Mouse (Mus musculus) MN1 (cell line): Measurements from ENCODE around the gene Hfe.

Experiments
- DNase-seq: peaks from one replicate; pipeline ENCODE4 v3.0.0-alpha.2; 2016; ENCODE audit warnings: low spot score

Hfe gene

DNA sequence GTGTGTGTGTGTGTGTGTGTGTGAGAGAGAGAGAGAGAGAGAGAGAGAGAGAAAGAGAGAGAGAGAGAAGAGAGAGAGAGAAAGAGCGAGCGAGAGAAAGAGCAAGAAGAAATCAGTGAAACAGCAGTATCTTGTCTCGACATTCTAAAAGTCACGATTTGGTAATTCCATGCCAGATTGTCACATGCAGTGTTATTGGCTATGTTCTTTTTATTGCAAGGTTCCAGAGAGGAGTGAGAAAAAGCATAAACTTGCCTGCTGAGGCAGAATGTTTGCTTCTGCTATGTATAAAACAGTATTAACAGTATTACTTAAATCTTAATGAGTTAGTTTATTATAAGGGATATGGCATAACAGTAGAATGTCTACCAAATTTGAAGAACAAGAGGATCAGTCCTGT, 24.7 kb downstream of the Hfe start:
- peak; percentile 27 for DNase-seq

DNA sequence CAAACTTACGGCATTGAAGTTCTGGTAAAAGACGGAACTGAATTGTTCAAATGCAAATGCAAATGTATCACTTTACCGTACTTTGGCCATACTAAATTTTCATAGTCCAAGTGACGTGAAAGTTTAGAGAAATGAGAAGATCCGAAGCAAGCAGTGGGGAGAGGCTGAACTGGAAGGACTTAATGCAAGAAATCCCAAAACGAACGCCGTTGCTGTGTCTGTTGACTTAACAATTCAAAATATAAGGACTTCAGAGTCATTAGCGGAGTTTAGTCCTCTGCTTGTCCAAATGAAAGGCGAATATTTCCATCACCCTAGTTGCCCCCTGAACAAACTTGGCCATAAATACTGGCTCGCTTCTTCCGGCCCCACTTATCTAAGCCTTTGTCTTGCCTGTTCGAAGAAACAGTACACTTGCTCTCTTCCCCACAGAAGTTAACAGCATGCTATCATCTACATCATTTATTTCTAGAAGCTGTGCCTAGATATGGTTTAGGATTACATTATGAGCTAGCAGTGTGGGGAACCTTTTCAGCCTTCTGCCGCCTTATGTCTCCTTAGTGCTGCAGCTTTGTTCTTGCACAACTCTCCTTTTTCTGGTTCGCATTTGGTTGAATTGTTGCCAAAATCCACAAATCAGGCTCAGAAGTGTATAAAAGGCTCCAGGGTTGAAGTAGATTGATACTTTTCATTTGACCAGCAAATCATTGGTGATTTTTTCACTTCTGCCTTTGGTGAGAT, 25.4 kb downstream of the Hfe start:
- peak; percentile 45 for DNase-seq

DNA sequence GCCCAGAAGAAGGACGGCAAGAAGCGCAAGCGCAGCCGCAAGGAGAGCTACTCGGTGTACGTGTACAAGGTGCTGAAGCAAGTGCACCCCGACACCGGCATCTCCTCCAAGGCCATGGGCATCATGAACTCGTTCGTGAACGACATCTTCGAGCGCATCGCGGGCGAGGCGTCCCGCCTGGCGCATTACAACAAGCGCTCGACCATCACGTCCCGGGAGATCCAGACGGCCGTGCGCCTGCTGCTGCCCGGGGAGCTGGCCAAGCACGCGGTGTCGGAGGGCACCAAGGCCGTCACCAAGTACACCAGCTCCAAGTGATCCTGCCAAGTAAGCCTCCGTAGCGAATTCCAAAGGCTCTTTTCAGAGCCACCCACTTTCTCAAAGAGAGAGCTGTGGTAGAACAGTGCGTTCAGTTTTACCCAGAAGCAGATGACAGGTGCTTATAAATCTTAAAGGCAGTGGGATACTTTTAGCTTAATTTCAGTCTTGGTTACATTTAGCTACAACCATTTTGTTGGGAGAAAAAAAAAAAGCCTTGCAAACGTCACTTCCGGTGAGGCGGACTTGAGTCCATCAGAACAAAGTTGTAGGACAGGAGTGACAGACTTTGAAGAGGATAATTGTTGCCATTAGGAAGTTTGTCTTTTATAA, 26.2 kb downstream of the Hfe start:
- peak; percentile 83 for DNase-seq

DNA sequence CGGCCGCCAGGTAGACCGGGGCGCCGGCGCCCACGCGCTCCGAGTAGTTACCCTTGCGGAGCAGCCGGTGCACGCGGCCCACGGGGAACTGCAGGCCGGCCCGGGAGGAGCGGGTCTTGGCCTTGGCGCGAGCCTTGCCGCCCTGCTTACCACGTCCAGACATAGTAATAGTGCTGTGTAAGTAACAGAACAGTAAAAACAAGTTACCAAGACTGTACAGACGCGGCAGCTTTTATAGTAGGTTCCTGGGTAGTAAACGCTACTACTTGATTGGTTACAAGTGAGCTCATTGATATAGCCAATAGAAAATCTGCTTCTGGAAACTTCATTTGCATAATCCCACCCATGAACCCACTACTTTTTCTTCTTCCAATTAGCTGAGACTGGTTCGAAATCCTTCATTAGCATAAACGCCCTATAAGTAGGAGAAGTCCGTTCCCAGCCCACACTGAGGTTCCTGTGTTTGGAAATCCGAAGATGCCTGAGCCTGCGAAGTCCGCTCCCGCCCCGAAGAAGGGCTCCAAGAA, 26.8 kb downstream of the Hfe start, which contains the start of the genes Hist1h2ac and Hist1h2bc:
Gene Hist1h2ac (minus strand): TSS at position 194 of the 527 bp plus-strand sequence.
Gene Hist1h2bc (plus strand): TSS at position 445 of the 527 bp plus-strand sequence.
- peak; percentile 95 for DNase-seq

DNA sequence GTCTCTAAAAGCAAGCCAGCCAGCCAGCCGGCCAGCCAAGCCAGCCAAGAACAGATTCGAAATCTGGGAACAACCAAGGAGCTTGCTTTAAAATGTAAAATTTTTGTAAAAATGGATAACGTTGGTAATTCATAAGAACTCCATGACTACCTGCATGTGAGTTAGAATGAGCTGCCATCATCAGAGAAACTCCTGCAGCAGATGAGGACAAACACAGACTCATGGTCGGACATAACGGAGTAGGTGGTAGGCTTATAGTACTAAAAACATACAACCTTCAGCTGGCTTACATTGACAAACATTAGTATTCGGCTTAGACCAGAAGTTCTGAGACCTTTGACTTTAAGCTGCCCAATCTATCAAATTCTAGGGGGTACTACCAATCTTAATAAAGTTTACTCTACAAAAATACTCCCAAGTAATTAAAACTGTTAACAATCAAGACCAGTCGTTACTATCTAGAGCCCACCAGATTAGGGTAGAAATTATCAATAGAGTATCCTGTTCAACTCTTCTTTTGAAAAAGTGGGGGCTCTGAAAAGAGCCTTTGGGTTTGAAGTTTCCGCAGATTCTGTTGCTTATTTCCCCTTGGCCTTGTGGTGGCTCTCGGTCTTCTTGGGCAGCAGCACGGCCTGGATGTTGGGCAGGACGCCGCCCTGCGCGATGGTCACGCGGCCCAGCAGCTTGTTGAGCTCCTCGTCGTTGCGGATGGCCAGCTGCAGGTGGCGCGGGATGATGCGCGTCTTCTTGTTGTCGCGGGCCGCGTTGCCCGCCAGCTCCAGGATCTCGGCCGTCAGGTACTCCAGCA, 27.5 kb downstream of the Hfe start:
- peak; percentile 41 for DNase-seq

DNA sequence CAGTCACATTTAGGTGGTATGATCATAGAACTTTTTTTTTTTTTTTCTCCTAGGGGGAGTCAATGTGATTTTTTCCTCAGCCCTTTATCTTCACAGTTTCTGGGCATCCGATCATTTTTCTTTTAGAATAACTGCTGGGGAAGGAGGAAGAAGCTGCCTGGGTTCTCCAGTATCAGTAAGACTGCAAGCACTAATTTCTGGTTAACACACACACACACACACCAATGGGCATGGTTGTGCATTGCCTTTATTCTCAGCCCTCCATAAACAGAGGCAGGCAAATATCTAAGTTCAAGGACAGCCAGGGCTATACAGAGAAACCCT, 28.1 kb downstream of the Hfe start:
- DNase-seq, result no peak

DNA sequence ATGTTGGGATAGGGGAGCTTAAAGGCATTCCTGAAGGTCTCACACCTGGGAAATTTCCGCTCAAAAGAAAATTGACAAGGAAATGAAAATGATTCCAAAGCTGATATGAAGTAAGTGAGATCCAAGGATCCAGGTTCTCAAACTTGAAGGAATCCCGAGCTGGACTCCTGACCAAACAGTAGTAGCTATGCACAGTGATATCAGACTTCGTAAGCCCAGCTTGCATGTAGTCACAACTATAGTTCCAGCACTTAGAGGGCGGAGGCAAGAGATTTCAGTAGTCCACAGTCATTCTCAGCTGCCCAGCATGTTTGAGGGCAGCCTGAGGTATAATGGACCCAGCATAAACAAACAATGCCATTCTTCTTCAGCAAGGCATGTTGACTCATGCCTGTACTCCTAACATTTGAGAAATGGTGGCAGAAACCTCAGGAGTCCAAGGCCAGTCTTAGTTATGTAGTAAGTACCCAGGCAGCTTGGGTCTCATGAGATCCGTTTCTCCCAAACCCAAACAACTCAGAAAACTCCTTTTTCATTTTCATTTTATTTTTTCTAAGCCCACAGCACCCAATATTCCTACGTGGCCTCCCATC, 28.6 kb downstream of the Hfe start:
- DNase-seq, result no peak

DNA sequence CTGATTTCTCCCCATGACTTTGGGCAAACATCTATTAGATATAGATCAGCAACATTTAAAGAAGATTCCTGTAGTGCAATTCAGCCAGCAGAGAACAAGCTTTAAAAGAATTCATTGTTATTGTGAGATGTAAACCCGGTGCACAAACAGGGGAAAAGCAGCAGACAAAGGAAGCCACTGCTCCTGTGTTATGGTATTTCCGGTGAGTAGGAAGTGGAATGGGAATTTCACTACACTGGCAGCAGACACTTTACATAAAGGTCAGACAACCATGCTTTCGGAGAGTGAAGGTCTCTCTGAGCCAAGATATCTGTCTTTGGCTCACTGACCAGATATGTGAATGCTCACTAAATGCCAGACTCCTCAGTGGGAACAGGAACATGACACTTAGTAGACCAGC, 48.1 kb downstream of the Hfe start:
- no peak for DNase-seq

DNA sequence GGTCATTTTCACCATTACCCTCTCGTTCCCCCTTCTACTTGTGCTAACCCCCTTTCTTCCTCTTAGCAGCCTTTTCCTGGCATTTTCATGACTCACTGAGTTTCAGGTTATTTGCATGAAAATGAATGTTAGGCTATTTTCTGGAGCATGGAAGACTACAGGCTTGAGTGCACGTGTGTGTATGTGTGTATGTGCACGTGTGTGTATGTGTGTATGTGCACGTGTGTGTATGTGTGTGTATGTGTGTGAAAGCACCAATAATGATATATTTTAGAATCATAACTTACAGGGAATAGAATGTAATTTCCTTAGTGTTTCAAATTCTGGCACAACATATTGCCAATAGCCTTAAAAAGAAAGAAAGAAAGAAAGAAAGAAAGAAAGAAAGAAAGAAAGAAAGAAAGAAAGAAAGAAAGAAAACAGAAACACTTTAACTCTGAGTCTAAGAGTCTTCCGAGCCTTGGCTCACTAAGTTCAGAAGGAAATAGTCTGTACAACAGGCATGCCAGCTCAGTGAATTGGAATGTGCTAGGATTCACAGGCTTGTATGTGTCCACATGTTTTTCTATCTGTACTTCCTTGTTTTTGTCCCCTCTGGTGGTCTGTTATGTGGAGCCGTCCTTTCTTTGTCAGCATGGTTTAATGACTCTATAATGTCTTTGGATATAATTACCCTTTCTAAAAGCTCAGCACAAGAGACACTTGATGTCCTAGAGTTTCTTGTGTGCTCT, 50.9 kb downstream of the Hfe start:
- DNase-seq, result no peak
